Mouse (Mus musculus) cortical plate, adult 2 months (tissue): Measurements from ENCODE around the gene Kcnmb2.

Experiments used
- CTCF ChIP-seq: fragments of 200-500 bp; IDR thresholded peaks from 2 replicates; pipeline ENCODE4 v1.5.1; 2011; ENCODE audit warnings: mild to moderate bottlenecking, control low read depth, low read length; ENCODE audit not compliant: insufficient read depth; ENCODE audit errors: extremely low read depth
- POLR2A ChIP-seq: fragments of 200-500 bp; IDR thresholded peaks from 2 replicates; pipeline ENCODE4 v1.6.1; 2011; ENCODE audit warnings: mild to moderate bottlenecking, low read length, control low read depth; ENCODE audit not compliant: insufficient read depth; ENCODE audit errors: extremely low read depth

DNA sequence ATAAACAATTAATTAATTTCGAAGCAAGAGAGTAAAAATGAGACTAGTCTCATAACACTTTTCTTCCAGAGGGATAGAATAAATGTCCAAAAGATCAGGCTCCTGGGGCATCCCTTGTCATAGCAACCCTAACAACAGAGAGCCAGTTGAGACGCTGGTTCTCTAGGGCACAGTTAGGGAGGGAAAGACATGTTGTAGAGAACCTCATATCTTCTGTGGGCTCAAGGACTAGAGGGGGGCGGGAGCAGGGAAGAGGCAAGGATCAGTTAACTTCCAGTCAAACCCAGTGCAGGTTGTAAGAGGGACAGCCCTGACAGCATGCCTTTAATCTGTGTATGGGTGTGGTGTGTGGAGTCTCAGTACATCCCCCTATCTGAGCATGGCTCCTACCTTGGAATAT is 38.2 kb upstream of the Kcnmb2 start:
- TF ChIP-seq CTCF = no peak
- no peak for TF ChIP-seq POLR2A
